Mouse (Mus musculus) right cerebral cortex, postnatal 25 days (tissue): ENCODE results near the gene Depdc7.

ENCODE experiments used
- DNase-seq: peaks from one replicate; pipeline ENCODE4 v3.0.0; 2022

Depdc7 gene

DNA sequence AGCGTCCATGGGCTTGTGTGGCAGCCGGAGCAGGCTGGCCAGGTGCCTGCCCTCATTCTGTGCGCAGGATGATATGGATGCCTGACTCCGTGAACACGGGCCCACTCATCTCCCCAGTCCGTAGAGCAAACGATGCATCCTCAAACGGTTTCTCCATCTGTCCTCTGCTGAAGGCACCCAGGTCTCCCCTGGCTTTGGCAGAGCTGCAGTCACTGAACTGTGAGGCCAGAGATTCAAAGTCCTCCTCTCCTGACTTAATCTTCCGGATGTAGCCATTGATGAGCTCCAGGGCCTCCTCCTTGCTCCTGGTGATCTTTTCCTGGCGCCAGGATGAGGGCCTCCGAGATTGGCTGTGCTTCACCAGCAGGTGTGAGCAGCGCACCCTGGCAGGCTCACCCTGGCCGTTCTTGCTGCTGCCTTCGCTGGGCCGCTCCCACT, 28.4 kb downstream of the Depdc7 start:
- DNase-seq = no peak

GRCm38 (mm10) chr2:104712486-104712809, 30.2 kb downstream of the Depdc7 start:
- no peak for DNase-seq

GRCm38 (mm10) chr2:104711585-104712485, 30.8 kb downstream of the Depdc7 start, which contains the start of gene Tcp11l1:
Gene Tcp11l1, minus strand, starts transcription at chr2:104712169.
- DNase-seq = peak; percentile 76

DNA sequence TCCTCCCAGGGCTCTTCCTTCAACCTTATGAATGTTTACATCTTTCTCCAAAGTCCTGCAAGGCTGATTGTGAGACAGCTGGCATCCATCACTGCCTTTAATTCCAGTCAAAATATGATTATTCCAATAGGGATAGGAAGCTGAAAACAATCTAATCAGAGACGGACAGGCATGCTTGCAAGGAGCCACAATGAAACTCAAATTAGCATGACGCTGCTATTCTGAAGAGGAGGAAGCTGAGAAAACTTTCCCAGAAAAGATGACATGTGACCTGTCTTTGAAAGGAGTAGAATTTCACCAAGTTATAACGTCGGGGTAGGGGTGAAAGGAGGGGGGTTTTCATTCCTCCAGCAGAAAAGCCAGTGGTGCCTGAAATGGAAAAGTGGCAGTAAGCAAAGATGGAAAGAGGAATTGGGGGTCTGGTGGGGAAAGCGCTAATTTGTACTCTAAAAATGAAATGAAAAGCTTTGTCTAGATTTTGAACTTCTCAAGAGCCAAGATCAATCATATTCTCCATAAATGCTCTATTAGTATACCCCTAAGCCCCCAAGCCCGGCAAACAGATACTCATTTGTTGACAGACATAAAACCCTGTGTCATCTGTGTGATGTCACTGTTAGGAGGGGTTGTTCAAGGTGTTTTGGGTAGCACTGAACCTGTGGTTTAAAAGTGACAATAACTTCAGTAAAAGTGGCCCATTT, 31.9 kb downstream of the Depdc7 start:
- no peak for DNase-seq

GRCm38 (mm10) chr2:104709786-104710337, 32.8 kb downstream of the Depdc7 start:
- no peak for DNase-seq

DNA sequence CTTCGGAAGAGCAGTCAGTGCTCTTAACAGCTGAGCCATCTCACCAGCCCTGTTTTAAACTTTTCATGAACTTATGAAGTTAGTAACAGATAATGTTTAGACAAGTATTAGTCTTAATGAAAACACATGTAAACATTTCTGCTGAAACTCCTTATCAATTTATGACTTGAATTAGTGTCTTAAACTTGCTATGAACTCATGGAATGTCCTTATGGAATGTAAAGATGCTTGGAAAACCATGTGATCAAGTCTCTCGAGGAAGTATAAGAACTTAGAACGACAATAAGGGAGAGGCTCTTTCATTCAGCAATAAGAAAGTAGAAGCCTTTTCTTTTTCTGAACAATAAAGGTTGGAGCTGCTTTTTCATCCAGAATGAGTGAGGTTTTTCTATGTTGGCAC, 38.3 kb downstream of the Depdc7 start:
- DNase-seq = no peak

DNA sequence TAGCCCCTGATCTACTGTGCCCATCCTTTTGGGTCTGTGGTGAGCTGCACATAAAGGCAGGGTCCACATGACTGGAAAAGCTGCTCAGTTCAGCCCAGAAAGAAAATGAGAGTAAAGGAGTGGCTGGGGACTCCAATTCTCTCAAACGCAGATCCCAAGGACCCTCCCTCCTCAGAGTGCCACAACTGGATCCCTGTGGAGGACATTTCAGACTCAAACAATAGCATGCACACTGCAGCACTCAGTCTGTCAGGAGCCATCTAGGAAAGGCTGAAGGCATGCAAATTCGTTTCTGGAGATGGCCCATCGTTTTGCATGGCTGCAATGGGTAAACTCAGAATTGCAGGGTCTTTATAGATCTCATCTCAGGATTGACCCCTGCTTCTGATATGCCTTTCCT, 39.5 kb downstream of the Depdc7 start:
- no peak for DNase-seq

GRCm38 (mm10) chr2:104699659-104700058, 43.0 kb downstream of the Depdc7 start:
- no peak for DNase-seq

- DNase-seq = no peak
Observed at GRCm38 (mm10) chr2:104692551-104692950, 50.1 kb downstream of the Depdc7 start.

DNA sequence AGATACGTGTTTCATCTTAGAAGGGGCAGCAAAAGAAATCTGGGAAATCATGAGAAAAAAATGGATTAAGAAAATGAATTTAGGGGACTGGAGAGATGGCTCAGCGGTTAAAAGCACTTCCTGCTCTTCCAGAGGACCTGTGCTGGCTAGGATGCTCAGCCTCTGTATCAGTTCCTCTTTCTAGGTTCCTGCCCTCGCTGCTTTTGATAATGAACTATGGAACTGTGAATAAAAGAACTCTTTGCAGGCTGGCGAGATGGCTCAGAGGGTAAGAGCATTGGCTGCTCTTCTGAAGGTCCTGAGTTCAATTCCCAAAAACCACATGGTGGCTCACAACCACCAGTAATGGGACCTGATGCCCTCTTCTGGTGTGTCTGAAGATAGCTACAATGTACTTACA, 52.0 kb downstream of the Depdc7 start:
- no peak for DNase-seq

- DNase-seq = no peak
Observed at GRCm38 (mm10) chr2:104688724-104689123, 54.0 kb downstream of the Depdc7 start.

- no peak for DNase-seq
Observed at GRCm38 (mm10) chr2:104688321-104688720, 54.4 kb downstream of the Depdc7 start.

GRCm38 (mm10) chr2:104687261-104687660, 55.4 kb downstream of the Depdc7 start:
- DNase-seq = no peak

- peak; percentile 75 for DNase-seq
Observed at GRCm38 (mm10) chr2:104685418-104685817, 57.3 kb downstream of the Depdc7 start.

DNA sequence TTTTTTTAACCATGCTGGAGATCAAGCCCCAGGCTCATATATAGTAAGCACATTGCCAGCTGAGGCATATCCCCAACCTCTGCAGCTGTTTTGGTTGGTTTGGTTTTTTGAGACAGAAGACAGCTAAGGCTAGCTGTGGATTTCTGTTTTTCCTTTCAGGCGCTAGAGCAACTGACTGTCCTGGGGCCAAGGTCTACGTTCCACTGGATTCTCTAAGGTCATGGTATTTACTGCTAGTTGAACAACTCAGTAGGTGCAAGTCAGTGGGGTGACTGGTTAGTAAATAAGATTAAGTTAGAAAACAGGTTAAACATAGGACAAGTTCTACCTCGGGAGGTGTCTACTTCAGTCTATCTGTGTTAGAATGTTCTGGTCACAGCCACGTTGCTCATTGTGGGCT, 57.9 kb downstream of the Depdc7 start:
- DNase-seq = no peak

GRCm38 (mm10) chr2:104677326-104677725, 65.4 kb downstream of the Depdc7 start:
- DNase-seq = no peak
